Mouse (Mus musculus) left cerebral cortex, adult 11 months (tissue): ENCODE results near the gene Psmd12.
"Not testable (repeated sequence)": the region's sequence is repeated elsewhere in the genome, so short reads cannot be mapped to it uniquely, and the experiment has no call there.

Source experiments
- DNase-seq: peaks from one replicate; pipeline ENCODE4 v3.0.0; 2022; ENCODE audit warnings: low spot score

Psmd12 gene

DNA sequence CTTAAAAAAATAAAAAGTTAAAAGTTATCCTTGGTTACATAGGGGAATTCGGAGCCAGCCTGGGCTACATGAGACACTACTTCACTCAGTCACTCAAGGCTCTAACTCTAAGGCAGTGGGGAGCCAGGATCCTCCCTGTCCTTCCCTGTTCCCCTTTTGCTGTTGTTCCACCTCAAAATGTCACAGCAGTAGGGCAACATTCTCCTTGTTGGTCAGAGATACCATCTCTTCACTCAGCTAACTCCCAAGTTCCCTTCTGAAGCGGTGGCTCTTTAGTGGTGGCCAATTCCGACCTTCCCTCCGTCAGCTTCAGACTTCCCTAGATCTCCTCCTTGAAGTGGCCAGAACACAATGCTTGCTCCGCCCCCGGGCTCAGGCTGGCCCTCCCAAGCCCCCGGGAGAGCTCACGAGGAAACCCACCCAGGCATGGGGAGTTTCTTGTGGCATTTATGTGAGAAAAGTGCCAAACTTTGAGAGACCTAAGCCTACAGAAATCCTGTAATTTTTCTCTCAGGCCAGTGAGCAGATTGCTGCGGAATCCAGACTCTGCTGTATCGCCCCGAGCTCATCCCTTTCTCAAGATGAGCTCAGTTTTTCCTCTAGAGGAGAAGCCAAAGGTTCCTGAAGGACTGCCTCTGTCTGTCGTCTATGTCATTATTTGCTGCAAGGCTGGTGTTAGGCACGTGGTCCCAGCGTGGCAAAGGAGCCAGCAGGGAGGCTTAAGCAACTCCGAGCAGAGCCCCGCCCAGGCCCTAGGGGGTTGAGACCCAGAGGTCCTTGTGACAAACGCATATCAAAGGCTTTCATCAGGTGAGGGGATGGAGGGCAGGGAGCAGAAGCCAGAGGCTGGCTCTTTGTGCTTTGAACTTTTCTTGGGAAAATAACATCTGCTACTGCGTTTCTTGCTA lies 31.3 kb downstream of the Psmd12 start:
- DNase-seq, result no peak

DNA sequence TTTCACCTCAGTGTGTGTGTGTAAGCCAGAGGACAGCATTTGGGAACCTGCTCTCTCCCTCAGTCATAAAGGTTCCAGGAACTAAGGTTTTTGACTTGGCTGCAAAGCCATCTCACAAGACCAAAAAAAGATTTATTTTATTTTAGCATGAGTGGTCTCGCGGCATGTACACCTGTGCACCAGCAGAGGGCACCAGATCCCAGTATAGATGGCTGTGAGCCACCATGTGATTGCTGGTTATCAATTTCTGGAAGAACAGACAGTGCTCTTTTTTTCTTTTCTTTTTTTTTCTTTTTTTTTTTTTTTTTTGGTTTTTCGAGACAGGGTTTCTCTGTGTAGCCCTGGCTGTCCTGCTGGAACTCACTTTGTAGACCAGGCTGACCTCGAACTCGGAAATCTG lies 32.7 kb downstream of the Psmd12 start:
- not testable (repeated sequence) for DNase-seq

- no peak for DNase-seq
Observed at GRCm38 (mm10) chr11:107513047-107513446, 33.8 kb downstream of the Psmd12 start.

- DNase-seq, result no peak
Observed at GRCm38 (mm10) chr11:107516387-107516786, 37.1 kb downstream of the Psmd12 start.

DNA sequence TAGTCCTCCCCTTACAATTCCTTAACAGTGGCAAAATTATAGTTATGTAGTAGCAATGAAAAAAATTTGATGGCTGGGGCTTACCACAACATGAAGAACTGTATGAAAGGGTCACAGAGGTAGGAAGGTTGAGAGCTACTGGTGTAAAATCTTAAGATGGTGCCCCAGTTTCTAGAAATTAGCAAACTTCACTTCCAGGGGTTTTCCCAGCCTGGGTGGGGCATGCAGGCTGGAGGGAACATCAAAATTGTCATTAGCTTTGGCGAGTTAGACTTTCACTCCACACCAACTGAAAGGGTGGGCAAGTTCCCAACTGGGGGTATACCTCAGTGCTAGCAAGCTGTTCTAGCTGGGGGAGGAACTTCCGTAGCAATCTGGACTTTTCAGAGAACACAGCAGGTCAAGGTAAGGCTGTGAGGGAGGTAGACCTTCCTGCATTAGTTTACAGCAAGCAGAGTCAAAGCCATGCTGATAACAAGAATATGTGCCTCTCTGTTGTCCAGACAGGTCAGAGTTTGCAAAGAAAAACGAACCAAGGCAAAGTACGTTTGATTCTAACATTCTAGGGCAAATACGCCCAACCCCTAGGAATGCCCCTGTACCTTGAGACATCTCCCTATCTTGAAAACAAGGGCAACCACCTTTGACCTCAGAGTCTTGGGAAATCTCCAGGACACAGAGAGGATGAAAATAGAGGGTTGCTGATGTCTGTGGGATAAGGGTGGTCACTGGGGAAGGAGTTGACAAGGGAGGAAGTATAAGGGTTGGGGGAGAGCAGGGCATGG lies 39.6 kb downstream of the Psmd12 start:
- no peak for DNase-seq

GRCm38 (mm10) chr11:107521153-107521552 lies 41.9 kb downstream of the Psmd12 start:
- DNase-seq, result no peak

DNA sequence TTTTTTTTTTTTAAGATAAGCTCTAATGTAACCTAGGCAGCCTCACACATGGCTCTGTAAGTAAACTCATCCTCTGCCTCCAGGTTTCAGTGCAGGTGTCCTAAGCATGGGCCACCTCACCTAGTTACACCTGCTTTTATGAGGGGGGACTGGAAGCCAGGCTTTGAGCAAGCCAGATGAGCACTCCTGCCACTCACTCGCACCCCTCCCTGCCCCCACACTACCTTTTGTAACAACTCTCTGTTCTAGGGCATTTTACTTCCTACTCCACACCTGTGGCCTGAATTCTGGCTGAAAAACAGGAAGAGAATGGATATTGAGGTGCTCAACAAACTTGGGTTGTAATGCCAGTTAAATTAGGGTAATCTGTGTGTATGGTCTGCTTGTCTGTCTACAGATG lies 45.7 kb downstream of the Psmd12 start:
- no peak for DNase-seq

- no peak for DNase-seq
Observed at GRCm38 (mm10) chr11:107527632-107528031, 48.3 kb downstream of the Psmd12 start.

GRCm38 (mm10) chr11:107529320-107529719 lies 50.0 kb downstream of the Psmd12 start:
- no peak for DNase-seq

DNA sequence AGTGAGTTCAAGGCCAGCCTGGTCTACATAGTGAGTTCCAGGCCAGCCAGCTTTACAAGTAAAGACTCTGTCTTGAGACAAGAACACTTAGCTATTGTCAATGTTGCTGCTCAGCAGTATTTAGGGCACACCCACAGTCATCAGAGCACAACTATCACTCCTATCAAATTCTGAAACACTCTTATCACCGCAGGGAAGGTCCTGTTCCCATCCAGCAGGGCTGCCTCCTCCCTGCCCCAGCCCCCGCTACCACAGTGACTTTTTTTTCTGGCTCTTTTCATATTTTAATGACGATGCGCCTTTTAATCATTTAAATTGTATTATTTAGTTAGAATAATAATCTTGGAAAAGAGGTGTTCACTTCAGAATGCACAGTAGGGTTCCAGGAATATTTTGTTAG lies 52.2 kb downstream of the Psmd12 start:
- no peak for DNase-seq

DNA sequence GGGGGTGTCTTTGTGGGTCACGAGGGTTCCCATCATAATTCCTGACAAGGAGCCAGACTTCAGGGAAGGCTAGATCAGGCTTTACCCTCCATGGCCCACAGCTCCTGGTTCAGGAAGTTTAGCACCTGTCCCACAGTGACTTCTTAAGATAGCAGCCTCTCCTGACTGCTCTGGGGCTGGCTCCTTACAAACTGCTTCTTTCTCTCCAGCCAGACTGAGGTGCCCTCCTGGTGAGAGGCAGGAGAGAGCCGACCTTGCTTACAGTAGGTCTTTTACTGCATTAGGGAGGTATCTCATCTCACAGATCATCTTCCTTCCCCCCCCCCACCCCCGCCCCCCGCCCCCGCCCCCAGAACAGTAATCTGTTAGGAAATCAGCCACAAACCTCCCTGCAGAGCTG lies 53.0 kb downstream of the Psmd12 start:
- DNase-seq, result no peak

- DNase-seq, result no peak
Observed at GRCm38 (mm10) chr11:107538994-107539393, 59.7 kb downstream of the Psmd12 start.

DNA sequence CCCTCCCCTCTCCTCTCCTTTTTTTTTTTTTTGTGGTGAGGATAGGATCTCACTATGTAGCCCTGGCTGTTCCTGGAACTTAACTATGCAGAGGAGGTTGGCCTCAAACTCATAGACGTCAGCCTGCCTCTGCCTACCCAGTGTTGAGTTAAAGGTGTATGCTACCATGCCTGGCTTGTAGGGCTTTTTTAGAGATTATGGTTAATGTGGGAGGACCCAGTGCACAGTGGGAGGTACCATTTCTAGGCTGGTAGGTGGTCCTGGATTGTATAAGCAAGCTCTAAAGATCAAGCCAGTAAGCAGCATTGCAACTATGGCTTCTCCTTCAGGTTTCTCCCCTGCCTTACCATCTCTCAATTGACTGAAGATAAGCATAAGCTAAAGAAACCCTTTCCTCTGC lies 61.1 kb downstream of the Psmd12 start:
- no peak for DNase-seq

DNA sequence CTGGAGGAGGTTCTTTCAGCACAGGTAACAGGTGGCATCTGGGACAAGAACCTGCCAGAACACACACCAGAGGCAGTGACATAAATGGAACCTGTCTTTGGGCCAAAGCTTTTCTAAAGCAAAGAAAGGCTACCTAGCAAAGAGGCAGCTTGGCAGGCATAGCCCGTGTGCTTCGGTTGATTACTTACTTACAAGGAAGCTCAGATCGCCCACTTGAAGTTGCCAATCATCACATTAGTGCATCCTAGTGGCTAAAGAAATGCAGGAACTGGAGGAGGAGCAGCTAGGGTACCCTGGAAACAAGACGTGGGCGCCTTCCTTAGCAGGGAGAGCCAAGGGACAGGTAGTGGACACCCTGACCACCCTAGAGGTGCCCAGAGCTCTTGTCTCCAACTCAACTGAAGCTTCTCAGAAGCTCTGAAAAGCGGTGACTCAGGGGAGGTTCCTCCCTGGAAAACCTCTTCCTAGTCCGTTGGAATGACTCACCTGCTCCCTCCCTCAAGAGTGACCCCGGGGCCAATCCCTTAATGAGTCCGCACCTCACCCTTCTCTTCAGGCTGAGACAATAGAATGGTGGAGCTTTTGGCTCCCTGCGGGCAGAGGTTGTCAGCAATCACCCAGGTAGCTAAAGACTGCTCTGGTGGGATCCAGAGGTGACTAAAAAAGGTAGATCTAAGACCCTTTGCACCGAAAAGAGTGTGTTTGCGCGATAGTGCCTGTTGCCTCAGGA lies 66.6 kb downstream of the Psmd12 start:
- DNase-seq, result no peak

GRCm38 (mm10) chr11:107546667-107547301 lies 67.5 kb downstream of the Psmd12 start:
- DNase-seq, result no peak

DNA sequence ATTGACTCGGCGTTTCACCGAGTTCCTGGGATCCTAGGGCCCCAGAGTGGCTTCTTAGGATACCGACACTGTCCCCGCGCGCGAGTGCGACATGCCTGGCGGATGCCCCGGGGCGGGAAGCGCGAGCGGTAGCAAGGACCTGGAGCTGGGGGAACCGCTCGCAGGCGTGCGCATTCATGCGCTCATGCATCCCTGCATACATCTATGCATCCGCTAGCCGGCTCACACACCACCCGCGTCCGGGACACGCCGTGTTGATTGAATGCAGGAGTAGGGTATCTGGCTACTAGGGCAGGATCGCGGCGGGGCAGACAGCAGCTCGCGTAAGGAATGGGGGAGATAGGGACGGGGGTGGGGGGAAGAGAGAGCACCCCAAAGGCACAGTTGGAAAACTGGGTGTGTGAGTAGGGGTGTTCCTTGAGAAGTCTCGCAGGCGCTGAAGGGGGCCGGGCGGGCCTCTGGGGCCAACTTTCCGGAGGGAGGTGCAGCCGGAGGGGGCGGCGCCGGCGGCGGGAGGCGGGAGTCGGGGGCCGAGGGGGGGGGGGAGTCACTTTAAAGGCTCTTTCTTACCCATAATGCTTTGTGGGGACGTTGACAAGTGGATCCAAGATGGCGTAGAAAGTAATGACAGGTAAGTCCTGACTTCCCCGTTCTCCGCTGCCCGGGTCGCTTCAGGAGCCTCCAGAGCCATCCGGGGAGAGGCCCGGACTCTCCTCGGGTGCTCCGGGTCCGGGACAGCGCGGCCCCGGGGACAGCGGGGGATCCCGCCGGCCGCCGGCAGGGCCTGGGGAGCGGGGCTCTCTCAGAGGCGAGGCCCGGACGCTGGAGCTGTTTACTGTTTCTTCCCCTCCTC lies 68.3 kb downstream of the Psmd12 start, which contains the start of gene Helz:
TSS of gene Helz (plus strand) at position 580 of the 853 bp plus-strand sequence.
- no peak for DNase-seq

DNA sequence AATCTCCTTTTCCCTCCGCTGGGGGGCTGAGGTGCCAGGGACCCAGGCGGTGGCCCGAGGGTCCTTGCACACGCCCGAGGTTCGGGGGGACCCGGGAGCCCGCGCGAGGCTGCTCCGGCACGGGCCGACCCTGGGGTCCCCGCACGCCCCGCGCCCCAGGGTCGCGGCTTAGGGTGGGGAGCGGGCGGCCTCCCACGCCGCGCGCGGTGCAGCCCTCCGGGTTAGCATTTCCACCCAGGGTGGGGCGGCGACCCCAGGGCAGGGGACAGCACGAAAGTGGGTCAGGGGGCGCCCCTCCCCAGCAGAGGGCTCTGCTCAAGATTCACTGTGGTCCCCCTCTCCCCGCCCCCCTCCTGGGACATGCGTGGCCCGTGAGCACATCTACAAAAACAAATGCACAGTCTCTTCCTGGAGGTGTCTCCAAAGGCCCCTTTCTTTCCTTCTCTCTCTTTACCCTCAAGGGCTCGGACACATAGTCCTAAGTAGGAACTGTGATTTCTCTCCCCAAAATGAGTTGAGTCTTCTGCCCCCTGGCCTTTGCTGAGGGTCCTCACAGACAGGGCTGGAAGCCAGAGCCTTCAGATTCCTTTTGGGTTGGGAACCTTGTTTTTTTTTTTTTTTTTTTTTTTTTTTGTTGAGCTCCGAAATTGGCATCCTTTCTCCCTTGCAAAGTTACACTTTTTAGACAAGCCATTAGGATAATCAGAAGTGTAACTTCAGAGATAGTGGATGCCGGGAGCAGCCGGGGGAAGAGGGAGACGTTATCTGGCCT lies 69.1 kb downstream of the Psmd12 start:
- DNase-seq, result no peak
